Mouse (Mus musculus) natural killer cell, adult 2 months (primary cell): ENCODE results near the gene Grm7.

Source experiments
- DNase-seq, 2 experiments: peaks; one replicate each; pipeline ENCODE4 v3.0.0; 2022; ENCODE audit warnings: low spot score in 2 of 2

Grm7 gene

DNA sequence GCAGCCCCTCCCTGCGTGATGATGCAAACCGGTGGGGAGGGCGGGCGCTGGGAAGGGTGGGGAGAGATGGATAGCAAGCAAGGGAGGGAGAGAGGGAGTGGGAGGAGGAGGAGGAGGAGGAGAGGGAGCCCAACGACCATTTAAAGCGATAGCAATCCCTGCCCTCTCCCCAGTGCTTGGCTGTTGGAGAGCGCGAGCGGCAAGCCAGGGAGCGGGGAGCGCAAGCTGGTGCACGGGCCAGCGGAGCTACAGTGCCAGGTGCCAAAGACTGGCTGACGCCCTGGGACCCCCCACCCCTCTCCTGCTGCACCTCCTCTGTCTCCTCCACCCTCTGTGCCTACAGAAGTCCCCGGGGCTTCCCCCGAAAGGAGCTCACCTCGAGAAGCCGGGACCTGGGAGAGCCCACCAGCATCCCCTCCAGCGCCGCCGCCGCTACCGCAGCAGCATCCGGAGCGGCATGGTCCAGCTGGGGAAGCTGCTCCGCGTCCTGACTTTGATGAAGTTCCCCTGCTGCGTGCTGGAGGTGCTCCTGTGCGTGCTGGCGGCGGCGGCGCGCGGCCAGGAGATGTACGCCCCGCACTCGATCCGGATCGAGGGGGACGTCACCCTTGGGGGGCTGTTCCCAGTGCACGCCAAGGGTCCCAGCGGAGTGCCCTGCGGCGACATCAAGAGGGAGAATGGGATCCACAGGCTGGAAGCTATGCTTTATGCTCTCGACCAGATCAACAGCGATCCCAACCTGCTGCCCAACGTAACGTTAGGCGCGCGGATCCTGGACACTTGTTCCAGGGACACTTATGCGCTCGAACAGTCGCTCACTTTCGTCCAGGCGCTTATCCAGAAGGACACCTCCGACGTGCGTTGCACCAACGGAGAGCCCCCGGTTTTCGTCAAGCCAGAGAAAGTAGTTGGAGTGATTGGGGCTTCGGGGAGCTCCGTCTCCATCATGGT, at the start of gene Grm7:
Gene Grm7 (plus strand): TSS at position 171 of the 951 bp plus-strand sequence.
- DNase-seq = no peak

DNA sequence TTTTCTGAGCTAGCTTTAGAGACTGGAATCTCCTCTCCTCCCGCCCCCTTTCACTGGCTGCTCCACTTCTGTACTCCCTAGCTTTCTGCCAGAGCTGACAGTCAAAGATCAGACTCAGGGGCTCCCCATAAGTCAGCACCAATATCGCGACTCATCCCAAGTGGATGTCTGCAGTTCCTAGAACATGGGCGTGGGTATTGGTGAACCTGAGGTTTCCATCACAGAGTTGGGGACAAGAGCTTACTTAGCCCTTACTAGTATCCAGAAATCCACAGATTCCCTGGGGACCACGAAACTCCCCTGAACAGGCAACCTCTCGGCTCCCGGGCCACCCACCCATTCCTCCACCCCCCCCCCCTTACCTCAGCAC, 355 bp upstream of the Grm7 start:
- DNase-seq = no peak

DNA sequence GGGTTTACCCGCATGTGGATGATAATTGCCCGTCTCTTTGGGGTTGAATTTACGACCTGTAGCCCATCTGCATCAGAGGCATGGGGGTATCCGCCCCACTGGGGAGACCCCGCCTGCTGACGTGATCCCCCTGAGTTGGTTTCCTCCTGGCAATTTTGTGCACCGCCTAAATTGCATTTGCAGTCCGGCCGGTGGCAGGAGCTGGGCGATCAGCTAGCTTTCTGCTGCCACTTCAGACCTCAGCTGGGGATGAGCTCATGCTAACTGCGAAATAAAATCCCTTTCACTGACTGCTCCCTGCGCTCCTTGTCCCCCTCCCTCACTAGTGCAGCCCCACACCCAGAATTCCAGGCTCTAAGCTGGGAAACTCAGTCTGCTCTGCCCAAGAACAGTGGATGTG, 1.5 kb downstream of the Grm7 start:
- no peak for DNase-seq

DNA sequence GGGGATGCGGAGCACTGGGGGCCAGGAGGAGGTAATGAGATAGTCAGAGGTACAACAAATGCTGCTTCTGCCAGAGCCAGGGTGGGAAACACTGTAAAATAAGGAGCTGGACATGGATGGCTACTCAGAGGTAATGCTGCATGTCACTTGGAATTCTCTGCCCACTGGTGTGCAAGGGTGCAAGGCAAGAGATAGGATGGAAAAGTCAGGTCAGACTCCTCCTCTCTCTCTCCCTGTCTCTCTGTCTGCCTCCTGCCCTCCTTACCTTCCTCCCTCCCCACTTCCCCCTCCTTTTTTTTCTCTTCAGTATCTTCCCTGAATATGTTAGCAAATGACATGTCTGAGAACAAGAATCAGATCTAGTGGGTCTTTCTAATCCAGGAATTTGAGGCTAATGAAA, 3.8 kb downstream of the Grm7 start:
- DNase-seq = no peak

DNA sequence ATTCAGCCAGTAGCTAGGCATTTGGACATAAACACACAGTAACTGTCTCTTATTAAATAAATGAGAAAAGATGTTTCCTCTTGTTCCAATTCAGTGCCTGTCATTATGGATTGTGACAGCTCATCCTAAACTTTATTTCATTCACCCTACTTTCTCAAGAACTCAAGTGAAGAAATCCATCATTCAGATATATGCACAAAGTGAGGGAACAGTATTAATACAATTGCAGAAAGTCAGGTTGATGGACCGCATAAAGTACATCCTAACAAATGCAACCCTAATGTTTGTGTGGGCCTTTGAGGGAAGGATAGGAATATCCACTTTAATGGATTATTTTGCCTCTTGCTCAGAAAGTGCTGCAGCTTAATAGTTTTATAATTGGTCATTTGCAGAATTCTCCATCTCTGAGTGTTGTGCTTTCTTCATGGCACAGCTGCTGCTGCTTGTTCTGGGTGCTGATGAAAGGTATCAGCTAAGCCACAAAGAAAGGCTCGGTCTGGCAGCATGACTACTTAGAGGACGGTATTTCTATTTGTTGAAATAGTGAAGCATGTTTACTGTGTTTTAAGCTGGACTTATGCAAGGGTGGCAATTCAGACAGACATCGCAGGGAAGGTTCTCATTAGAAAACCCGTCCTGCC, 8.1 kb downstream of the Grm7 start:
- no peak for DNase-seq

DNA sequence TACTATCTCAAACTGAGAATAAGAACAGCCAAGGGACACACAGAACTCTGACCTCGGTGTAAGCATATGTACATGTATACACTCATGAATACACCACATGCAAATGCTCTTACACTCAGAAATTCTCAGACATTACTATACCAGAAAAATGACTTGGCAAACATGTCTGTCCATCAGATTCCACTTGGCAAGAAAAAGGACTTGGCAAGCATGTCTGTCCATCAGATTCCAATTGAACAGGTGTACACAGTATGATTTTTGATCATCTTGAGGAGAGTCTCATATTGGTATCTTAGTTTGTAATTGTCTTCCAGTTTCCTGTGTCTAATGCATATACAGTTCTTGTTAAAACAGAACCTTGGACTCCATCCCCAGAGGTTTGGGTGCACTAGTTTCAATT, 19.1 kb downstream of the Grm7 start:
- DNase-seq = no peak

DNA sequence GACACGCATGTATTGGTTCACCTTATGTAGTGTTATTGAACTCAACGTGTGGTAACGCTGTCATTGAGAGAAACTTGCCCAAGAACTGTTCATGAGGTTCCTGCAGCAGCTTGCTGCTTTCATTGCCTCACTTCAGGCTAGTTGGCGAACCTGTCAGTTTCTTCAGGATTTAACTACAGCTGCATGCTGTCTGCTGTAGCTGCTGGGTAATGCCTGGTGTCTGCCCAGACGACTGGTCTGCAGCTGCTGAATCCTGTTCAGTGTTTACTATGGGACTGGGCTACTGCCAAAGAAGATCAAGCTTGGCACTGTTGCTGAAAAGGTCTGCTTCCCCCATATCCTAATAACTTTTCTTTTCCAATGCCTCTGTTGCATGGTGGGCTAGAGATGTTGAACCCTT, 23.1 kb downstream of the Grm7 start:
- DNase-seq = no peak

DNA sequence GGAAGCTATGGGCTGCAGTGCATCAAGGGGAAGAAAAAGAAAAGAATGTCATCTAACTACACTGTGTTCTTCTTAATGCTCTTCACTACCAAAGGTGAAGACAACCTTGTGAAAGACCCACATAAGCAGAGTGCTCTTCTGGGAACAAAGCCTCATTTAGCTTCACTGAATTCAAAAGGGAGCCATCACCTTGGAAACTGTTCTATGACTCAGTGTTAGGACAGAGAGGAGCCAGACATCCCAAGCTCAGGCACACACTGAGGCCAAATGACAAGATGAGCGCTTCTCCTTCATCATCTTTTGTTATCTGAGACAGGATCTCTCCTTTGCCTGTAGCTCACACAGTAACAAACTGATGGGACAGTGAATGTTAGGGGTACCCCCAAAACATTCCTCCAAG, 45.6 kb downstream of the Grm7 start:
- no peak for DNase-seq

DNA sequence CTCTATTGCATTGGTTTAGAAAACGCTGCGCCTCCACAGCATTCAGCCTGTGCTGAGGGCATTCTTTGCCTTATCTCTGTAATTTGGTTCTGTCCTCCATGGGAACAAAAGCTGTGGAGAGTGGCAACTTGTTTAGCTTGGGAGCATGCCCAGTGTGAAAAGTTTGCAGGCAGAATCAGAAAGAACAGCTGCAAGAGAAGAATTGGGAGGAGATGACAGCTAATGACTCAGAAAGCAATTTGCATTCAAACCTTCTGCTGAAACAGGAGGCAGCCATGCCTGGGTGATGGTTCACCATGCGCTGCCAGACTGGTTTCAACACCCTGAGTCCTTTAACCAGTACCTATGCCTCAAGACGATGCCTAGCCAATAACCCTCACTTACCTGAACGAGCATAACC, 64.4 kb downstream of the Grm7 start:
- no peak for DNase-seq

DNA sequence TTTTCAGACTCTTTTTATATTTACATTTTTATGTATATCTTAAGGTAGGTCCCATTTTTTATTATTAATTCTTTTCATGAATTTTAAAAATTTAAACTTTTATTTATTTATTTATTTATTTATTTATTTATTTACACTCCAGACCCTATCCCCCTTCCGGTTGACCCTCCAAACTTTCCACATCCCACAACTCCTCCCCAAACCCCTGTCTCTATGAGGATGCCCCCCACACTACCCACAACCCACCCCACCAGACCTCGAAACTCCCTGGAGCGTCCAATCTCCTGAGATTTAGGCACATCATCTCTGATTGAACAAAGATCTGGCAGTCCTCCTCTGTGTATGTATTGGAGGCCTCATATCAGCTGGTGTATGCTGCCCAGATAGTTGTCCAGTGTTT, 69.6 kb downstream of the Grm7 start:
- DNase-seq = no peak

DNA sequence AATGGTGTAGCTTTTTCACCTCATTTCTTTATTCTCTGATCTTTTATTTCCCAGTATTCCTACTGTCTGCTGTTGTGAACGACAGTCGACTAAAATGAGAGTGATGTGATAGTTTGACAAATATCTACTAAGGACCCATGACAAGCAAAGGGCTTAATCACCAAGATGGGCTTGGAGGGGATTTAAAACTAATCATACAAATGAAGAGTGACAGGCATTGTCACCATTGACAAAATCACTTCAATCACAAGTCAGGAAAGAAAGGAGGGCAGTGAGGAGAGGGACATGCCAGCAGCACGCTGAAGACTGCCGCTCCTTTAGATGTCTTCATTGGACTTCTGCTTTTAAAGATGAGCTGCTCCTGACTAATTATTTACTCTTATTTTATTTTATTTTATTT, 78.0 kb downstream of the Grm7 start:
- DNase-seq = no peak

DNA sequence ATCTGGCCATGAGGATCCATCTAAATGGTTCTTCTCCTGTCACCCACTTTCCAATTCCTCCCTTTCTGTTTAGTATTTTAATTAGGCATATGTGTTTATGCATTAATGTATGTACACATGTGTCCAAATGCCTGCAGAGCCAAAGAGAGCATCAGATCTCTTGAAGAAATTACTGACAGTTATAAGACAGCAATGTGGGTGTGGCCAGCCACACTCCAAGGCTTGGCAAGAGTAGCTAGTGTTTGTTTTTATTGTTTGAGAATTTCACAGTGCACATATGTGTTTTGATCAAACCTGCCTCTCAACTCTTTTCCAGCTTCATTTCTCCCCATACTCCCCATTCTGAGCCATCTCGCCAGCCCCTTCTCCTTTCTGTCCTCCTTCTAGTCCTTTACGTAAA, 88.5 kb downstream of the Grm7 start:
- DNase-seq = no peak

DNA sequence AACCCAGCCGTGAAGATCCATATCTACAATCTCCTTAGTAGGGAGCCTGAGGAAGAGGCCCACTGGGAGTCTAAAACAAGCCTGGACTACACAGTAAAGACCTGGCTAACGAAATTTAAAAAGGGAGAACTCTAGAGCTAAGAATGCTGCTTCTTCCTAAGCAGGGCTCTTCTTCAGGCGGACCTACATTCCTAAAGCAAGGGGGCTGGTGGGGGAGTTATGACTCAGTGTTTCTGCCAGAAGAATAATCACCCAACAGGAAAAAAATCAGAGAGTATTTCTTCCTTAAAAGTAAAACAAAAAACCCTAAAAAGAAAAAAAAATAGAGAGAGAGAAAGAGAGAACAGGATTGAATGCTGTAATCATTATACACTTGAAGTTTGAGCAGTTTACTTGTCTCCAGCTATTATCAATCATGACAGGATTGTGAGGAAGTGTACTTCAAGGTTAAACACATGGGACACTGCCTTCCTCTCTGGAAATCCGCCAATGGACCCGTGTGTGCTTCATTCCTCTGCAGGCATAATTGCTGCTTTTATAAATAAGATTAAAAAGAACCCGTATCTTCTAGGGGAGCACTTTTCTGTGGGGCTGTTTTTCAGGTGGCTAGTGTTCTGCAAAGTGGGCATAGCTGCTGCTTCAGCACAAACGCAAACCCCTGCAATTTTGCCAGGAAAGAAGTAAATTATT, 98.7 kb downstream of the Grm7 start:
- no peak for DNase-seq

DNA sequence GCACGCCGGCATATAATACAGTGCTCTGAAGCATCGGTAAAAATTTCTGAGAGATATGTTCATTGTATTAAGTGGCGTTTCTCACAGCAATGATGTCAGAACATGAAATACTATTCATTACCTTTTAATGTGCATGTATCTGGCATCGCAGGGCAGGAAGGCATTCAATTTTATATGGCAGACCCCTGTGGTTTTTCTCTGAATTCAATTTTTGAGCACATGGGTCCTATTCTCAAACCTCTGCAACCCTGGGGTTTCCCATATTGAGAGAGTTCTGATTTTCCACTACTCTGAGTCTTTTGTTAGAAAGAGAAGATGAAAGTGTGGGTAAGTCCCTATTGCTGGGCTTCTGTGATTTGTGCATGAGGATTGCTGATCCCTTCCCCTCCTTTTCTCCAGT, 110.5 kb downstream of the Grm7 start:
- DNase-seq = no peak

DNA sequence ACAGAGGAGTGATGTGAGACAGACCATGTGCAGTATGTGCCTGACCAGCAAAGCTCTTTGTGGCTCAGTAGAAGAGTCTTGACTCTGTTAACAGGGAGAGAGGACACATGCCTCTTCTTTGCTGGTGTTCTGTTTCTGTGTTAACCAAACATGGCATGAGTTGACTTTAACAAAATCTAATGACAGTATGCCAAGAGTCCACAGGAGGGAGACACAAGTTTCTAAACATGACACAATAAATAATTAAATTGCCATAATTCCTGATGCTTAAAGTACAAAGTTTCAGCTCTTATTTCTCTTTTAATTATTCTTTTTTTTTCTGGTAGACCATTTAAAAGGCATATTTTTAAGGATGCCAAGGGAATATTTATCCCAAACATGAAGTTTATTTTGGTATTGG, 124.2 kb downstream of the Grm7 start:
- DNase-seq = no peak

DNA sequence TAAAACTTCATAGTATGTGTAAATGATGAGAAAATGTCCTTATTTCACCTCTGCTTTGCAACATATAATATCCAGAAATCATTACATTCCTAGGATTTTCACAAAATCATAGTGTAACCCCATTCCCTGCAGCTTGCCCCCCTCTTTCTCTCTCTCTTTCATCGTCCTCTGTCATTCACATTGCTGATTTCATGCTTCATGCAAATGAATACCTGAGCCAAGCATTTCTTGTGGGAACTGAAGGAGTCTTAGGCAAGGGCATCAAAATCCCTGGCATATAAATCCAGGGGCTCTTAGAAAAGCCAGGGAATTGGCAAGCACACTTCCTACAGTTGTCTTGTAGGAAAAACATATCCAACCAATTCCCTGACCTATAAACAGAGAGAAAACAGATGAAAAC, 127.3 kb downstream of the Grm7 start:
- DNase-seq = no peak

DNA sequence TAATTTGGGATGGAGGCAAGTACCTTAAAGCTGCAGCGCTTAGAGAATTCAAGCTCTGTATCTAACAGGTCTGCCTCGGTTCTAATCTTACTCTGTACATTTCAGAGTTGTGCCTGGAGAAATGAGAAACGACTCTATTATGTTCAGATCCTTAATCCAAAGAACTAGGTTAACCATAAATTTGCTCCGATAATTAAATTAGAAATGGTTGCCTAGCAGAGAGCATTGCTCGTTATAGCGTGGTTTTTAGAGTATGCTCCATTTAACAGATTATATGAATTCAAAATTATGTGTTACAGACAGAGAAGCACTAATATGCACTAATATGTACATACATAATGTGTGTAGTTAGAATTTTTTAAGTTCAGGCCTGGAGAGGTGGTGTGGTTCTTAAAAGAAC, 130.7 kb downstream of the Grm7 start:
- DNase-seq = no peak

DNA sequence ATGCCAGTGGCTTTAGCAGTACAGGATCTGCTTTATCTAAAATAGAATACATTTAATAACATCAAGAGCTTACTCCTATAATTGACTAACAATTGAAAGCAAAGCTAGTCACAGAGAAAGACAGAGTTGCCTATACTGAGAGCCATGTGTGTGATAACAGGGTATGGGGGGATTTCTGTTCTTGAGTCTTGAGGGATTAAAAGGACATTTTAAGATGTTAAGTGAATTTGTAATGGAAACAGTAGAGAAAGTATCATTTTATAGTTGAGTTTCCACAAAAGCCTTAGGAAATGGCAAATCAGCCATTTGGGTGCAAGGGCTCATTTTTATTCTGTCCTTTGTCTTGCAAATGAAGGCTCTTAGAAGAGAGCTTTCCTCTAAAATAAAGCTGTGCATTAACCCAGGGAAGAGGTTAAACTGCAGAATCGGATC, 140.1 kb downstream of the Grm7 start:
- no peak for DNase-seq

DNA sequence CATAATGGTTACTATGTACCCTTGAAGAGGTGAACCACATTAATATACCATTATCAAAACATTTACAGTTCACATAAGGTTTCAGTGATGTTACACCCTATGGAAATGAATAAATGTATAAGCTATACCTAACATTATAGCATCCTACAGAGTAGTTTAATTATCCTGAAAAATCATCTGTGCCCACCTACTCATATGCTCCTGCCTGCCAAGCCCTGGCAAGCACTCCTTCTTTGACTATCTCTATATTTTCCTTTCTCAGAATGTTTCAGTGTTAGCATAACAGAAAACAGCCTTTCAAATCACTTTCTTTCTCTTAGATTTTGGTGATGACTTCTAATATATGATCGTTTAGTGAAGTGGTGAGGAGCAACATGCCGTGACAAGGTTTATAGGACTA, 147.3 kb downstream of the Grm7 start:
- no peak for DNase-seq

DNA sequence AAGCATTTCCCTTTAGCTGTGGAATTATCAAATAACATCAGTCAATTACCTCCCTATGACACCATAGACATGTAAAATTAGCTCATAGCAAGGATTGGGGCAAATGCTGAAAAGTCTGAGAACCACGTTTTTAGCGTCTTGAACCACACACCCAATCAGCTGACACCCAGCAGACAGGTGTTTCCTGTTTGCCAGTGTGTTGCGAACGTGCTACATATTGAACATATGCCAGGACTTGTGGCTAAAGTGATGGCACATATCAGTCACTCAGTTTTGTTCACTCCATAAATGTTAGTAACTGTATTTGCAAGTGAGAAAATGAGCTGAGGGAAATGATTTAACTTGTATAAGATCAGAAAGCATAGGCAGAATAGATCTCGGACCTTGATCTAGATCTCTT, 162.1 kb downstream of the Grm7 start:
- DNase-seq = no peak

DNA sequence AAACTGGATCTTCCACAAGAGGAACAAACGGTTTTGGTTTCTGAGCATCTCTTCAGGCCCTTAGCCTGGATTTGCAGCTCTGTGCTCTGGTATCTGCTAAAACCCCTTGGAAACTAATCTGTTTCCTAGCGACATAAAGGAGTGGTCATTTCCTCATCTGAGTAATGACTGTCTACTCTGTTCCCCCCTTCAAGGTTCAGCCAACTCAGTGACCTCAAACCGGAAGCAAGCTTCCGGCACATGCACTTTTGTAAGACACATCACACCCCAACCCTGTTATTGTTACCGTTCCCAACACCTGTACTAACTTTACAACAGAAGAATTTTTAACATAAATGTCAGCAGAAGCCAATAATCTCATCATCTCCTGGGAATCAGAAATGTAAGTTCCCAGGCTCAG, 166.8 kb downstream of the Grm7 start:
- DNase-seq = no peak

DNA sequence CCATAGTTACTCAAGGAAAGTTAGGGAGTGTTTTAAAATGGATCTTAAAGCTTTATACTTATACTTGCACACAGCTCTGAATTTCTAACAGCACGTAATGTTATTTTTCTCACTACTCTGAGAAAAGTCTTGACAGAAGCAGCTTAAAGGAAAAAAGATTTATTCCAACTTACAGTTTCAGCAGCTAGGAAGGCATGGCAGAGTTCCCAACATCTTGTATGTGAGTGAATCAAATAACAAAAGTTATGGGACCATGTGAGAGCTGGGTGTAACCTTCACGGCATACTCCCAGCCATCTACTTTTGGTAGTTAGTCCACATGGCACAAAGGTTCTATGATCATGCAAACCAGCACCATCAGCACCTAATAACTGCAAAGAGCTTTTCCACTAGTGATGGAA, 172.9 kb downstream of the Grm7 start:
- no peak for DNase-seq

DNA sequence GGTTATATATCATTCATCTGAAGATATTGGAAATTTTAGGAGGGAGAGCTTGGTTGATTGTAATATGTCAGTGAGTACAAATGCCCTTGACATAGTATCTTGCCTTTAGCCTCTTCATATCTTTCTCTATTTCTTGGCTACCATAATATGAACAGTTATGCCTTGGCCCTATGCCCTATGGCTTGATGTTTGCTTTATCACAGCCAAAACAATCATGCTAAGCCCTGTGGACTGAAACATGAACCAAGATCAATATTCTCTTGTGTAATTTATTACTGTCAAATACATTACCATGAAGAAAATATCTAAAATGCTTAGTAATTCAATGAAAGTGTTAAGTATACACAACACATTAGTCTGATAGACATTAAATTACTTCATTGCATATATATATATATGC, 222.9 kb downstream of the Grm7 start:
- no peak for DNase-seq
